Mouse (Mus musculus): Measurements from ENCODE around the gene Gimap4. TPM values are rescaled to one million over a fixed set of nuclear protein-coding genes. Genes with fewer than 3 reads are reported as not detected.

Gimap4 gene
- 6.4 and 10.6 TPM in 2 replicates for polyA plus RNA-seq (2016; fragmentation: Nextera tagmentation; extraction: Ambion mirVana)

DNA sequence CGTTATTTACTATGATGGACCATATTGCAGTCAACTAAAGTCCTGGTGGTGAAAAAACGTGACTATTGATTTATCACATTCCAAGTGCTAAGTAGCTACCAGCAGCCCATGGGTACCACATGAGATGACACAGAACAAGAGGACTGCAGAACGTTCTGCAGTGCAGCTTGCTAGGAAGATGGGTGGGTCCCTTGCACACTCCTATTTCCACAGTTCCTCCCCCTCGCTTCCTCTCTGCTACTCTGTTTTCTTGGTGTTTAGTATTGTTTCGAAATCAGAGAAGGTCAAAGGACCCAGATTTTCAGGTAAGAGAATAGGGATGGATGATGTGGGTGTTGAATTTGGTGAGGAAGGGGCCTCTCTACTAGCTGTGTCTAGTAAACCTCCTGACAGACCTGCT lies at the start of gene Gimap4:
Gene Gimap4 (plus strand): TSS at position 231 of the 400 bp plus-strand sequence.
- WGBS: 63% methylated on average over 5 of the region's 5 CpGs
- no peak for DNase-seq (ENCODE audit: low spot score)
- Histone ChIP-seq H3K27ac (peak within 1 kb of the TSS; percentile 33), H3K9me3 (no peaks in the 10 kb centered on the region), H3K36me3 (no peaks in the 10 kb centered on the region), H3K4me3 (no peak within 1 kb of the TSS), H3K4me1 (no peaks in the 10 kb centered on the region), H3K27me3 (ENCODE audit: insufficient read depth, poor library complexity, severe bottlenecking) (no peaks in the 10 kb centered on the region)

DNA sequence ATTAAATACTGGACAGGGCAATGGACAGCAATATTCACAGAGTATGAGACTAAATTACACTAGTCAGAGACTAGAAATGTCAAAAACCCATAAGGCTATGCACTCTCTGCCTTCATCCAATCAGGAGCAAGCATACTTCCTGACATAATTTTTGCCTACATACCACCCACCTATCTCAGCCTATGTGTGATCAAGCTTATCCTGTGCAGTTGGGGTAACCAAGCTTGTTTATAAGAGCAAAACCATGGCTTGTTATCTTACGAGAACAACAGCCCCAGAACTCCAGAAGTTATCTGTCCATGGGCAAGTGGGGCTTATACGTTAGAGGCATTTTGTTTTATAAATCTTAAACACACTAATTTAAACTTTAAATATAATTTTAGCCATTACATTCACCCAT lies 49.2 kb upstream of the Gimap4 start:
- WGBS: 75% methylated on average over 2 of the region's 2 CpGs
- Histone ChIP-seq H3K9me3 (no peaks in the 10 kb centered on the region), H3K4me3 (no peak overlapping the region), H3K36me3 (no peaks in the 10 kb centered on the region), H3K4me1 (peaks cover 10% of the 10 kb centered on the region), H3K27me3 (ENCODE audit: insufficient read depth, poor library complexity, severe bottlenecking) (peaks cover 30% of the 10 kb centered on the region), H3K27ac (no peak overlapping the region)
- DNase-seq (ENCODE audit: low spot score): no peak

DNA sequence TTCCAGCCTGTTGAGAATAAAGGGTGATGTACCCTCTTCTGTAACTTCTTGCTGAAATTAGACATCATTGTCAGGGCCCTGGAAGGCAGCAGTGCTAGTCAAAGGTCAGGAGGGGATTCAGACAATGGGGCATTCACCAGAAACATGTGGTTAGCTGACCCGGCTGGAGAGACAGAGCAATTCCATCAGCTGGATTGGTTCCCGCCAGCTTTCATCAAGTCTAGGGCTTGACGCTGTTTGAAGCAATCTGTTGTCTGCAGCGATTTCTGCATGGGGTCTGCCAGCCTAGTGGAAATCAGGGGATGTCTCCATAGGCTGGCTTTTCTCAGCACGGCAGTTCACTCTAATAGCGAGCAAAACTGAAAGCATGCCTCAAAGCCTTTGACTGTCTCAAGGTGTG lies 47.8 kb upstream of the Gimap4 start:
- DNase-seq (ENCODE audit: low spot score): no peak
- peaks cover 17% of the 10 kb centered on the region; the same call in 1 of the 2 replicates for H3K27me3 ChIP-seq (ENCODE audit: insufficient read depth, poor library complexity, severe bottlenecking)
- H3K4me1 ChIP-seq: peaks cover 10% of the 10 kb centered on the region
- WGBS: 37% methylated on average over 6 of the region's 6 CpGs
- no peaks in the 10 kb centered on the region for H3K36me3 ChIP-seq
- no peak overlapping the region for H3K4me3 ChIP-seq
- no peaks in the 10 kb centered on the region for H3K9me3 ChIP-seq
- no peak overlapping the region for H3K27ac ChIP-seq

GRCm38 (mm10) chr6:48637811-48638500 lies 46.4 kb upstream of the Gimap4 start:
- H3K27ac ChIP-seq: no peak overlapping the region
- WGBS: 67% methylated on average over 6 of the region's 6 CpGs
- no peak for DNase-seq (ENCODE audit: low spot score)
- H3K4me3 ChIP-seq: no peak overlapping the region
- no peaks in the 10 kb centered on the region for H3K36me3 ChIP-seq
- H3K27me3 ChIP-seq (ENCODE audit: insufficient read depth, poor library complexity, severe bottlenecking): peaks cover 3% of the 10 kb centered on the region; the same call in 1 of the 2 replicates
- no peaks in the 10 kb centered on the region for H3K9me3 ChIP-seq
- peaks cover 10% of the 10 kb centered on the region for H3K4me1 ChIP-seq

- H3K4me3 ChIP-seq: no peak overlapping the region
- no peaks in the 10 kb centered on the region for H3K36me3 ChIP-seq
- no peak for DNase-seq (ENCODE audit: low spot score)
- H3K27ac ChIP-seq: no peak overlapping the region
- H3K27me3 ChIP-seq (ENCODE audit: insufficient read depth, poor library complexity, severe bottlenecking): no peaks in the 10 kb centered on the region
- peaks cover 10% of the 10 kb centered on the region for H3K4me1 ChIP-seq
- WGBS: 72% methylated on average over 2 of the region's 2 CpGs
- no peaks in the 10 kb centered on the region for H3K9me3 ChIP-seq
Observed at GRCm38 (mm10) chr6:48638553-48638952, 45.8 kb upstream of the Gimap4 start.

DNA sequence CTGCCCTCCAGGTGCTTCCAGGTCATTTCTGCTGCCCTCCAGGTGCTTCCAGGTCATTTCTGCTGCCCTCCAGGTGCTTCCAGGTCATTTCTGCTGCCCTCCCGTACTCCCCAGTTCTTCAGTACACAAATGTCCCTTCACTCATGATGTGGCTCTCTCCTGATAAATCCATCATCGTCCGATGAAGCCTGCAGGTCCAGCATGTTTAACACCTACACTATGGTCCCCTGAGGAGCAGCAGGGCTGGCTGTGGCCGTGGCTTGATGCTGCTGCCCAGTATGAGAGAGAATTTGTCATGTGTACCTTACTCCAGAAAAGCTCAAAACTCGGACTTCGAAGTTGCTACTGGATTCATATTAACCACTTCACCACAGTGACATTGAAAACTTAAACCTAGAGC lies 43.0 kb upstream of the Gimap4 start:
- no peaks in the 10 kb centered on the region for H3K27me3 ChIP-seq (ENCODE audit: insufficient read depth, poor library complexity, severe bottlenecking)
- 72% methylated on average over 6 of the region's 6 CpGs for WGBS
- H3K9me3 ChIP-seq: no peaks in the 10 kb centered on the region
- no peak overlapping the region for H3K27ac ChIP-seq
- H3K4me1 ChIP-seq: peaks cover 9% of the 10 kb centered on the region
- H3K4me3 ChIP-seq: no peak overlapping the region
- peak; percentile 68 for DNase-seq (ENCODE audit: low spot score)
- no peaks in the 10 kb centered on the region for H3K36me3 ChIP-seq

DNA sequence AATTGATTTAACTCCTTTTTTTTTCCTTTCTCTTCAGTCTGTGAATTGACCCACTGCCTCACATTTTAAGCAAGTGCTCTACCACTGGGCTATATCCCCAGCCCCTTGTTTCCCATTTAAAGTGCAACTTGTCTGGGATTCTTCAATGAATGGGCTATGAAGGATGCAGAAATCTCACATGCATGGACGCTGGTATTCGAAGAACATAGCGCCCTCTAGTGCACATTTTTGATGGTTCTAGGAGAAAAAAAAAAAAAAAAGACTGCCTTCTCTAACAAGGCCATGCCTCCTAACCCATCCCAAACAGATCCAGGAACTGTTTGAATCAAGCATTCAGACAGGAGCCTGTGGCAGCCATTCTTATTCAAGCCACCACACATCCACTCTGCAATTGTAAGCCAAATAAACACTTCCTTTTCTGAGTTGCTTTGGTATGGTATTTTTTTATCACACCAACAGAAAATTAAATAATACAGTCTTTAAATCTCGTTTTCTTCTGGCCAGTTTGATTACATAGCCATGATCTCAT lies 41.5 kb upstream of the Gimap4 start:
- WGBS: 20% methylated on average over 4 of the region's 4 CpGs

DNA sequence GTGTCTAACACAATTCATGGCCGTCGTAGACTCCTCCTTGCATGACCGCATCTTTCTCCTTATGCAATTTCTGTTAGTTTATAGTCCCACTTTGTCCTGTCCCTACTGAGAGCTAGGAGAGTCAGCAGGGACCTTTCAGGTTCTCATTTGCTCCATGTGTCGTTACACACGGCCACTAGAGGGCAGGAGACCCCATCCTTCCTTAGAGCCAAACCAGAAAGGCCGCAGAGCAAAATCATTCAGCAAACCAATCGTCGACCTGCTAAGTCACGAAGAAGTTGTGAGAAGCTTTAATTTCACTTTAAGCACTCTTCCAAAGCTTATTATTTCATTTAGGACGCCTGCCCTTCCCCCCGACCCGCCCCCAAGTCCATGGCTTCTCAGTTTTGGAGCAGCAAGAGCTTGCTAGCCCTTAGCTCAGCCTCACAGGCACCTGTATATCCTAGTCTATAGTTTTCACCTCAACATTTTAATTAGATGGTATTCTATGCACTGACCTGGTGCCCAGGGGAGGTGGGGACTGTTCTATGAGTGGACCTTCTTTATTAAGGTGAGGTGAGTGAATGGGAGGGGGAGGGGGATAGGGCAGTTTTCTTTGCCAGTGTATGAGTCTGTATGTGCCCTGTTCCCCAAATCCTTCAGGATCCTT lies 38.6 kb upstream of the Gimap4 start:
- Histone ChIP-seq H3K27ac (no peak overlapping the region), H3K27me3 (ENCODE audit: insufficient read depth, poor library complexity, severe bottlenecking) (no peaks in the 10 kb centered on the region), H3K9me3 (no peaks in the 10 kb centered on the region), H3K4me3 (no peak overlapping the region), H3K4me1 (no peaks in the 10 kb centered on the region), H3K36me3 (no peaks in the 10 kb centered on the region)
- 15% methylated on average over 12 of the region's 12 CpGs for WGBS
- peak; percentile 85 for DNase-seq (ENCODE audit: low spot score)

More for the DNA sequence above, 41.5 kb upstream of the Gimap4 start:
- Histone ChIP-seq H3K9me3 (no peaks in the 10 kb centered on the region), H3K27ac (no peak overlapping the region), H3K4me1 (no peaks in the 10 kb centered on the region), H3K27me3 (ENCODE audit: insufficient read depth, poor library complexity, severe bottlenecking) (no peaks in the 10 kb centered on the region), H3K36me3 (no peaks in the 10 kb centered on the region), H3K4me3 (no peak overlapping the region)
- no peak for DNase-seq (ENCODE audit: low spot score)

DNA sequence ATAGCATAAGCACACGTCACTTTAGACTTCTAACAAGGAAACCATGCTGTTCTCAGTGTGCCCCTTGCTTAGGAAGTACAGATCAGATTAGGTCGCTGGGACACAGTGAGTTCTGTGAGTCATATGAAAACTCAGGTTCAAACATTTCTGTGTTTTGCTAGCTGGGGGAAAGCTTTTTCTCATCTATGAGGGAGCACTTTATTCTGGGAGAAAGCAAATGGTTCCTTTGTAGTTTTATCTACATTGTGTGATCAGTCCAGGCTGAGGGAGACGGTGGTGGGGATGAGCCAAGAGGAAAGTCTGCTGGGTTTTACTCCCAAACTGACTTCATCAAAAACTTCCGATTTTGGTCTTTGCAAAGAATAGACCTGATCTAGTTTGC lies 38.0 kb upstream of the Gimap4 start:
- no peak overlapping the region for H3K27ac ChIP-seq
- no peaks in the 10 kb centered on the region for H3K9me3 ChIP-seq
- 65% methylated on average over 4 of the region's 4 CpGs for WGBS
- H3K27me3 ChIP-seq (ENCODE audit: insufficient read depth, poor library complexity, severe bottlenecking): no peaks in the 10 kb centered on the region
- H3K36me3 ChIP-seq: no peaks in the 10 kb centered on the region
- DNase-seq (ENCODE audit: low spot score): no peak
- no peak overlapping the region for H3K4me3 ChIP-seq
- no peaks in the 10 kb centered on the region for H3K4me1 ChIP-seq

- peak; percentile 75 for DNase-seq (ENCODE audit: low spot score)
- no peaks in the 10 kb centered on the region for H3K4me1 ChIP-seq
- peak within 1 kb of the TSS; percentile 17; the same call in 1 of the 2 replicates for H3K27ac ChIP-seq
- H3K4me3 ChIP-seq: no peak within 1 kb of the TSS
- H3K36me3 ChIP-seq: no peaks in the 10 kb centered on the region
- H3K9me3 ChIP-seq: no peaks in the 10 kb centered on the region
- WGBS: 43% methylated on average over 3 of the region's 3 CpGs
- no peaks in the 10 kb centered on the region for H3K27me3 ChIP-seq (ENCODE audit: insufficient read depth, poor library complexity, severe bottlenecking)
Observed at GRCm38 (mm10) chr6:48646995-48647394, 37.4 kb upstream of the Gimap4 start, which contains the start of gene Gimap8. Gimap8 (plus strand) TSS chr6:48647234.

DNA sequence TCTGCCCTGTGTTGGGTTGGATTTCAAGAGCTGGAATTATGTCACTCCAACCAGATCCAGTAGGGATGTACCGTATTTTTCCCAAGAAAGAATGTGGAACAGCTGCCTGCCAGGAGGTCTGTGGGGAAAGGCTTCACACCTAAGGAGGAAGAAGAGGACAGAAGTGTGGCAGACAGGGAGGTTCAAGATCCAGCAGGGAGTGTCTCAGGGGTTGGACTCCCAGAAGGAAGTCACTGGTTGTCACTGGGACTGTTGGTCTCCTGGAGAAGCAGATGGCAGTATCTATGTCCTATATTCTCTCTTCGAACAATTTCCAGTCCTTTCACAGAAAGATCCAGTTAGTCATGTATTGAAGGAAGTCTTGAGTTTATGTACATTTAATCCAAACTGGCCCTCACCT lies 36.7 kb upstream of the Gimap4 start:
- Histone ChIP-seq H3K4me3 (no peak overlapping the region), H3K27ac (no peak overlapping the region), H3K36me3 (no peaks in the 10 kb centered on the region), H3K9me3 (no peaks in the 10 kb centered on the region), H3K4me1 (no peaks in the 10 kb centered on the region), H3K27me3 (ENCODE audit: insufficient read depth, poor library complexity, severe bottlenecking) (no peaks in the 10 kb centered on the region)
- DNase-seq (ENCODE audit: low spot score): peak; percentile 63
- 80% methylated on average over 2 of the region's 2 CpGs for WGBS

GRCm38 (mm10) chr6:48648779-48649178 lies 35.6 kb upstream of the Gimap4 start:
- no peaks in the 10 kb centered on the region for H3K27me3 ChIP-seq (ENCODE audit: insufficient read depth, poor library complexity, severe bottlenecking)
- 82% methylated on average over 4 of the region's 4 CpGs for WGBS
- peak; percentile 11 for DNase-seq (ENCODE audit: low spot score)
- H3K9me3 ChIP-seq: no peaks in the 10 kb centered on the region
- no peak overlapping the region for H3K4me3 ChIP-seq
- no peak overlapping the region for H3K27ac ChIP-seq
- no peaks in the 10 kb centered on the region for H3K36me3 ChIP-seq
- no peaks in the 10 kb centered on the region for H3K4me1 ChIP-seq

- Histone ChIP-seq H3K9me3 (no peaks in the 10 kb centered on the region), H3K27ac (no peak overlapping the region), H3K36me3 (no peaks in the 10 kb centered on the region), H3K4me3 (no peak overlapping the region), H3K4me1 (no peaks in the 10 kb centered on the region), H3K27me3 (ENCODE audit: insufficient read depth, poor library complexity, severe bottlenecking) (no peaks in the 10 kb centered on the region)
- no peak for DNase-seq (ENCODE audit: low spot score)
- WGBS: 84% methylated on average over 9 of the region's 9 CpGs
Observed at GRCm38 (mm10) chr6:48650041-48650440, 34.3 kb upstream of the Gimap4 start.
